Mouse (Mus musculus) heart, adult 2 months (tissue): ENCODE measurements around the gene Cenpa.
"Not testable (repeated sequence)": the region's sequence is repeated elsewhere in the genome, so short reads cannot be mapped to it uniquely, and the experiment has no call there.

ENCODE experiments used
- CTCF ChIP-seq: fragments of 200-600 bp; IDR thresholded peaks from 2 replicates; pipeline ENCODE4 v1.8.1; 2022; ENCODE audit warnings: antibody characterized with exemption, mild to moderate bottlenecking, moderate library complexity
- EP300 ChIP-seq: fragments of 200-500 bp; IDR thresholded peaks from 2 replicates; pipeline ENCODE4 v1.6.1; 2011; ENCODE audit warnings: low read depth, low read length, control low read depth; ENCODE audit not compliant: insufficient read depth
- POLR2A ChIP-seq: fragments of 200-500 bp; IDR thresholded peaks from 2 replicates; pipeline ENCODE4 v1.6.1; 2011; ENCODE audit warnings: mild to moderate bottlenecking, low read depth, low read length, control low read depth; ENCODE audit not compliant: insufficient read depth

- not testable (repeated sequence) for TF ChIP-seq CTCF, POLR2A, EP300
Observed at GRCm38 (mm10) chr5:30701373-30701772, 34.8 kb downstream of the Cenpa start.
